Mouse (Mus musculus): Measurements from ENCODE around the gene Col11a2. TPM values are rescaled to one million over a fixed set of nuclear protein-coding genes. Genes with fewer than 3 reads are reported as not detected.

The Col11a2 gene
- polyA plus RNA-seq, 1 experiment = 1.0 TPM

DNA sequence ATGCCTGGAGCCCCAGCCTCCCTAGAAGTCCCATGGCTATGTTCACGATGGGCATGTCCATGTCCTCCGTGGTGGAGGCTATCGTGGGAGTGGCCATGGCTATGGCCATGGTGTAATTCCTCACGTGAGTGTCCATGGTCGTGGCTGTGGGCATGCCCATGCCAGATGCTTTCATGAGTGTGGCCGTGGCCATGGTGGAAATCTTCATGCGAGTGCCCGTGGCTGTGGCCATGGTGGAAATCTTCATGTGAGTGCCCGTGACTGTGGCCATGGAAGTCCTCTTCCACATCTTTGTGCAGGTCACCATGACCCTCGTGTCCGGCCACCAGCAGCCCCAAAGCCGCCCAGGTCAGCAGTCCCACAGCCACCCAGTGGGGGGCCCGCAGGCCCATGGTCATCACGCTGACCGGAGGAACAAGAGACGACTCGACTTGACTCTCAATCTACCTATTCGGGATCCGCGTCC is 8.3 kb upstream of the Col11a2 start:
- TF ChIP-seq CTCF (IDR thresholded peaks at IDR 0.05; ENCODE audit: insufficient read depth, low read length) = no peak
- TF ChIP-seq POLR2A (IDR thresholded peaks at IDR 0.05; ENCODE audit: borderline replicate concordance, extremely low read depth, low read depth, low read length) = no peak
- WGBS = 2% methylated on average over 20 of the region's 20 CpGs
- H3K4me1 ChIP-seq (ENCODE audit: control insufficient read depth, insufficient read depth, low read length) = peaks cover 20% of the 10 kb centered on the region
- no peak for DNase-seq
- peak overlapping the region; percentile 97 for H3K4me3 ChIP-seq (replicated peaks; ENCODE audit: extremely low read depth, low read depth, low read length)

DNA sequence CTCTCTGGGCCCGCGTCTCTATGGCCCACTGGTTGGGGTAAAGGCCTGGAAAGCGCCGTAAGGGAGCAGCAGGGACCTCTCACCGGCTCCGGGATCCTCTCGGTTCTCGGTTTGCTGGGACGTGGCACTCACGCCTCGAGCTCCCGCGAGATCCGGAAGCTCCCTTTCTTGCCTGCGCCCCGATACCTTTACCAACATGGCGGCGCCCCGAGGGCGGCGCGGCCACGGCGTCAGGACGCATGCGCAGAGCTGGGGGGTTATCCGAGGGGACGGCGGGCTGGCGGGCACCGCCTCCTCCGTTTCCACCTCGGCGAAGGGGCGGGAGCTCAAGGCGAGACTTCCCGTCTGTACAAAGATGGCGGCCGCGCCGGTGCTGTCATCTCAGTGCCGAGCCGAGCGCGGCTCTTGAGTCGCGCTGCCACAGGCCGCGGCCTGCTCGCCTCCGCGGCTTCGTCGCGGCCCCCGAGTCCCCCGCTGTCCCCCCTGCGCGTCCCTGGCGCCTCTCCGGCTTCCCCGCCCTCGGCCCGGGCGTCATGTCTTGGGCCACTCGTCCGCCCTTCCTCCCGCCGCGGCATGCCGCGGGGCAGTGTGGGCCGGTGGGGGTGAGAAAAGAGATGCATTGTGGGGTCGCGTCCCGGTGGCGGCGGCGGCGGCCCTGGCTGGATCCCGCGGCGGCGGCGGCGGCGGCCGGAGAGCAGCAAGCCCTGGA is 7.6 kb upstream of the Col11a2 start, which contains the start of the genes Slc39a7 and Rxrb:
Slc39a7 (minus strand) TSS at position 218 of the 709 bp plus-strand sequence.
Rxrb (plus strand) TSS at position 348 of the 709 bp plus-strand sequence.
- peaks cover 19% of the 10 kb centered on the region for H3K4me1 ChIP-seq (ENCODE audit: control insufficient read depth, insufficient read depth, low read length)
- TF ChIP-seq CTCF (IDR thresholded peaks at IDR 0.05; ENCODE audit: insufficient read depth, low read length) = no peak
- peak; percentile 67 for TF ChIP-seq POLR2A (IDR thresholded peaks at IDR 0.05; ENCODE audit: borderline replicate concordance, extremely low read depth, low read depth, low read length)
- under 1% methylated on average over 85 of the region's 88 CpGs for WGBS

DNA sequence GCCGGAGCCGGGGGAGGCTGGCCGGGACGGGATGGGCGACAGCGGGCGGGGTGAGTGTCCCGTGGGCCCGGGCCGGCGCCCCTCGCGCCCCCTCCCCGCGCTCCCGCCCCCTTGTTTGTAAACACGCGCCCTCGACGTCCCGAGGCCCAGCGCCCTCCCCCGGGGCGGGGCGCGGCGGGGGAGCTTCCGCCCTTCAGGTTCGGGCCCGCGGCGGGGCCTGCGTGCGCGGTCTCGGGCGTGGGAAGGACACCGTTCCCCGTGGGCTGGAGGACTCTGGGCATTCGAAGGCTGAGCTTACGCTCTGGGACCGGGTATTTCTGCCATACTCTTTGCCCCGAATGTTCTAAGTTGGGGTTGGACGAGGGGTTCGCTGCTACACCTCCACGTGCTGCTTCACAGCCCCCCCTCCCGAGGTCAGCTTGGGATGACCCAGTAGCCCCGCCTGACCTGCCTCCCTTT is 7.0 kb upstream of the Col11a2 start:
- Histone ChIP-seq H3K4me1 (ENCODE audit: control insufficient read depth, insufficient read depth, low read length) (peaks cover 13% of the 10 kb centered on the region), H3K4me3 (replicated peaks; ENCODE audit: extremely low read depth, low read depth, low read length) (peak overlapping the region; percentile 76)
- 1% methylated on average over 45 of the region's 48 CpGs for WGBS
- TF ChIP-seq POLR2A (IDR thresholded peaks at IDR 0.05; ENCODE audit: borderline replicate concordance, extremely low read depth, low read depth, low read length) = 0 out of 2 replicates have a peak, but pooled peaks have one; percentile 36
- no peak for TF ChIP-seq CTCF (IDR thresholded peaks at IDR 0.05; ENCODE audit: insufficient read depth, low read length)
- DNase-seq = peak; percentile 72

More for the DNA sequence above, 7.6 kb upstream of the Col11a2 start, which contains the start of the genes Slc39a7 and Rxrb:
- DNase-seq = peak; percentile 97
- H3K4me3 ChIP-seq (replicated peaks; ENCODE audit: extremely low read depth, low read depth, low read length) = peak within 1 kb of the TSS; percentile 97

DNA sequence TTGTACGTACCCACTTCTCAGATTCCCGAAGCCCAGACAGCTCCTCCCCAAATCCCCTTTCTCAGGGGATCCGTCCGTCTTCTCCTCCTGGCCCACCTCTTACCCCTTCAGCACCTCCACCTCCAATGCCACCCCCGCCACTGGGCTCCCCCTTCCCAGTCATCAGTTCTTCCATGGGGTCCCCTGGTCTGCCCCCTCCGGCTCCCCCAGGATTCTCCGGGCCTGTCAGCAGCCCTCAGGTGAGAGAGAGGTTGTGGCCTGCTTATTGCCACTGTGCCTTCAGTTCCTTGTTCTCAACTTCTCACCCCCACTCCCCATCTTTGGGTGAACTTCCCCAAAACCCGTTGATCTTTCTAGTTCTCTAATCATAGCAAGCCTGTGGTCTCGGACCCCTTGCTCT is 6.4 kb upstream of the Col11a2 start:
- 49% methylated on average over 9 of the region's 9 CpGs for WGBS
- DNase-seq = no peak
- Histone ChIP-seq H3K4me1 (ENCODE audit: control insufficient read depth, insufficient read depth, low read length) (peaks cover 11% of the 10 kb centered on the region), H3K4me3 (replicated peaks; ENCODE audit: extremely low read depth, low read depth, low read length) (peak overlapping the region; percentile 76)
- TF ChIP-seq POLR2A (IDR thresholded peaks at IDR 0.05; ENCODE audit: borderline replicate concordance, extremely low read depth, low read depth, low read length) (no peak), CTCF (IDR thresholded peaks at IDR 0.05; ENCODE audit: insufficient read depth, low read length) (no peak)

DNA sequence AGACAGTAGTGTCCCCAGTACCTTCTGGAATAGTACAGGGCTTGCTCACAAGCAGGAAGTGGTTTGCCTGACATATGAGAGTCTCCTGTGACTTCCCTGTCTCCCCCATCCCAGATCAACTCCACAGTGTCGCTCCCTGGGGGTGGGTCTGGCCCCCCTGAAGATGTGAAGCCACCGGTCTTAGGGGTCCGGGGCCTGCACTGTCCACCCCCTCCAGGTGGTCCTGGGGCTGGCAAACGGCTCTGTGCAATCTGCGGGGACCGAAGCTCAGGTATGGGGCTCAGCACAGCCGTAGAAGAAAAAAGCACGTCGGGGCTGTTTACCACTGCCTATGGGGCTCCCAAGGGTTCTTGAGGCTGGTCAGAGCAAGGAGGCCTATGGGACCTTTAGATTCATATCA is 5.8 kb upstream of the Col11a2 start:
- TF ChIP-seq CTCF (IDR thresholded peaks at IDR 0.05; ENCODE audit: insufficient read depth, low read length) = no peak
- no peak for TF ChIP-seq POLR2A (IDR thresholded peaks at IDR 0.05; ENCODE audit: borderline replicate concordance, extremely low read depth, low read depth, low read length)
- H3K4me1 ChIP-seq (ENCODE audit: control insufficient read depth, insufficient read depth, low read length) = peaks cover 11% of the 10 kb centered on the region
- no peak overlapping the region for H3K4me3 ChIP-seq (replicated peaks; ENCODE audit: extremely low read depth, low read depth, low read length)
- 85% methylated on average over 9 of the region's 9 CpGs for WGBS
- DNase-seq = no peak

DNA sequence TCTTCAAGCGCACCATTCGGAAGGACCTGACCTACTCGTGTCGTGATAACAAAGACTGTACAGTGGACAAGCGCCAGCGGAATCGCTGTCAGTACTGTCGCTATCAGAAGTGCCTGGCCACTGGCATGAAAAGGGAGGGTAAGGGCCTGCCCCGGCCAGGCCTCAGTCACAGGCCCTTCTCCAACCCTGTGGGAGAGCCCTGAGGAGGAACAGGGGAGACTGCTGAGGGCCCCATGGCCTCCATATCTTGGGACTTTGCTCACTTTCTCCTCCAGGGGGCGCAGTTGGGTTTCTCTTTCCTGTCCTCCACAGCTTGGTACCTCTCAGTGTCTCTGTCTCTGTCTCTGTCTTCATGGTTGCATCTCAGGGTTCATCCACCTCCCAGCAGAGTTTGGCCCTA is 5.2 kb upstream of the Col11a2 start:
- WGBS = 69% methylated on average over 10 of the region's 10 CpGs
- no peak for TF ChIP-seq POLR2A (IDR thresholded peaks at IDR 0.05; ENCODE audit: borderline replicate concordance, extremely low read depth, low read depth, low read length)
- peak; percentile 52 for TF ChIP-seq CTCF (IDR thresholded peaks at IDR 0.05; ENCODE audit: insufficient read depth, low read length)
- Histone ChIP-seq H3K4me1 (ENCODE audit: control insufficient read depth, insufficient read depth, low read length) (peaks cover 14% of the 10 kb centered on the region), H3K4me3 (replicated peaks; ENCODE audit: extremely low read depth, low read depth, low read length) (no peak overlapping the region)
- DNase-seq = peak; percentile 62

DNA sequence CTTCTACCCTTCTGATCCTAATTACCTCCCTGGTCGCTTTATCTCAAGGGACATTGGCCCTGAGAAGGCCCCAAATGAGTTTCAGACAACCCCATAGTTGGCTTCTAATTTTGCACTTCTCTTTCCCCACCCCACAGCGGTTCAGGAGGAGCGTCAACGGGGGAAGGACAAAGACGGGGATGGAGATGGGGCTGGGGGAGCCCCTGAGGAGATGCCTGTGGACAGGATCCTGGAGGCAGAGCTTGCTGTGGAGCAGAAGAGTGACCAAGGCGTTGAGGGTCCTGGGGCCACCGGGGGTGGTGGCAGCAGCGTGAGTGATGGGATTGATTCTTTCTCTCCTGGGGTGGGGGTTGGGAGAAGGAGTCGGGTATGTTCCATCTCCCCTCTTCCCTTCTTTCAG is 3.7 kb upstream of the Col11a2 start:
- WGBS = 84% methylated on average over 9 of the region's 9 CpGs

DNA sequence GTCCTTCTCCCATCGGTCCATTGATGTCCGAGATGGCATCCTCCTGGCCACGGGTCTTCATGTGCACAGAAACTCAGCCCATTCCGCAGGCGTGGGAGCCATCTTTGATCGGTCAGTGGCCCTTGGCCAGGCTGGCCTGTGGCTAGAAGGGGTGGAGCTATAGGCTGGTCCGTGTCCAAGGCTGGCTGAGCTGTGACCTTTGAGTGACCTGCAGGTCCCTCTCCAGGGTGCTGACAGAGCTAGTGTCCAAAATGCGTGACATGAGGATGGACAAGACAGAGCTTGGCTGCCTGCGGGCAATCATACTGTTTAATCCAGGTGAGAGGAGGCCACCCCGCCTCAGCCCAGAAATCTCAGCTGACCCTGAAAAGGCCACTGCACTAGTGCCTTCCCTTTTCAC is 2.6 kb upstream of the Col11a2 start:
- Histone ChIP-seq H3K4me1 (ENCODE audit: control insufficient read depth, insufficient read depth, low read length) (peaks cover 6% of the 10 kb centered on the region; the same call in 1 of the 2 replicates), H3K4me3 (replicated peaks; ENCODE audit: extremely low read depth, low read depth, low read length) (no peak overlapping the region)
- DNase-seq = no peak
- TF ChIP-seq CTCF (IDR thresholded peaks at IDR 0.05; ENCODE audit: insufficient read depth, low read length) = no peak
- 73% methylated on average over 10 of the region's 10 CpGs for WGBS

More for the DNA sequence above, 3.7 kb upstream of the Col11a2 start:
- H3K4me3 ChIP-seq (replicated peaks; ENCODE audit: extremely low read depth, low read depth, low read length) = no peak overlapping the region
- no peak for DNase-seq
- TF ChIP-seq POLR2A (IDR thresholded peaks at IDR 0.05; ENCODE audit: borderline replicate concordance, extremely low read depth, low read depth, low read length) (no peak), CTCF (IDR thresholded peaks at IDR 0.05; ENCODE audit: insufficient read depth, low read length) (no peak)
- H3K4me1 ChIP-seq (ENCODE audit: control insufficient read depth, insufficient read depth, low read length) = peaks cover 9% of the 10 kb centered on the region

DNA sequence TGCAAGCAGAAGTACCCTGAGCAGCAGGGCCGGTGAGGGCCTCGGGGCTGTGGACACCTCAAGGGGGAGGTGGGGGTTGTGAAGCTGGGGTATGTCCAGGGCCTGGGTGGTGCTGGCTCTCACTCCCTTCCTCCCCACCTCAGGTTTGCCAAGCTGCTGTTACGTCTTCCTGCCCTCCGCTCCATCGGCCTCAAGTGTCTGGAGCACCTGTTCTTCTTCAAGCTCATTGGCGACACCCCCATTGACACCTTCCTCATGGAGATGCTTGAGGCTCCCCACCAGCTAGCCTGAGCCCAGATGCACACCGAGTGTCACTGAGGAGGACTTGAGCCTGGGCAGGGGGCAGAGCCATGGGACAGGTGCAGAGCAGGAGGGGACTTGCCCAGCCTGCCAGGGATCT is 2.0 kb upstream of the Col11a2 start:
- TF ChIP-seq POLR2A (IDR thresholded peaks at IDR 0.05; ENCODE audit: borderline replicate concordance, extremely low read depth, low read depth, low read length) = no peak
- TF ChIP-seq CTCF (IDR thresholded peaks at IDR 0.05; ENCODE audit: insufficient read depth, low read length) = no peak
- Histone ChIP-seq H3K4me1 (ENCODE audit: control insufficient read depth, insufficient read depth, low read length) (peaks cover 6% of the 10 kb centered on the region; the same call in 1 of the 2 replicates), H3K4me3 (replicated peaks; ENCODE audit: extremely low read depth, low read depth, low read length) (no peak overlapping the region)
- 85% methylated on average over 7 of the region's 7 CpGs for WGBS
- DNase-seq = no peak

DNA sequence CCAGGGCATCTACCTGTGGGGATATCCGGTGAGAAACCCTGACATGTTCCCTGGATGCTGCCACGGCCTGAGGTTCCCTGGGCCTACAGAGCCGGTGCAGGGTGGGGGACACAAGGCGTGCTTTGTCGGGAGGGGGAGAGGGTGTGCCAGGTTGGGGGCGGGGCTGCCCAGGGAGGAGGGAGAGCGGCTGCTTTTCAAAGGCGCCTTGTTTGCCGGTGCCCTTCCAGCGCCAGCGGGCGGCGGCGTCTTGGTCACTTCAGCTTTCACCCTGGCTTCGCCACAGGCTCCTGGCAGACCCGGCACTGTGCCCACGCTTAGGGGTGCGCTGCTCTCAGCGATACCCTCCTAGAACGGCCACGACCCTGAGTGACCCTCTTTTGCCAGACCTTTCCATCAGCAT is 797 bp upstream of the Col11a2 start:
- TF ChIP-seq CTCF (IDR thresholded peaks at IDR 0.05; ENCODE audit: insufficient read depth, low read length) (no peak), POLR2A (IDR thresholded peaks at IDR 0.05; ENCODE audit: borderline replicate concordance, extremely low read depth, low read depth, low read length) (no peak)
- no peak for DNase-seq
- Histone ChIP-seq H3K4me3 (replicated peaks; ENCODE audit: extremely low read depth, low read depth, low read length) (no peak overlapping the region), H3K4me1 (ENCODE audit: control insufficient read depth, insufficient read depth, low read length) (peaks cover 3% of the 10 kb centered on the region; the same call in 1 of the 2 replicates)
- 22% methylated on average over 20 of the region's 21 CpGs for WGBS

Measured in lung, adult 2 months (tissue).